Mouse (Mus musculus) spleen, adult 12 weeks (tissue): ENCODE measurements around the gene Olfr68.
"Not testable (repeated sequence)": the region's sequence is repeated elsewhere in the genome, so short reads cannot be mapped to it uniquely, and the experiment has no call there.

Source experiments
- DNase-seq: peaks from one replicate; pipeline ENCODE4 v3.0.0; 2022; ENCODE audit warnings: low spot score

Olfr68 gene

GRCm38 (mm10) chr7:103779598-103779997, at the start of gene Olfr68:
Olfr68 (minus strand) TSS chr7:103779698.
- DNase-seq: no peak

DNA sequence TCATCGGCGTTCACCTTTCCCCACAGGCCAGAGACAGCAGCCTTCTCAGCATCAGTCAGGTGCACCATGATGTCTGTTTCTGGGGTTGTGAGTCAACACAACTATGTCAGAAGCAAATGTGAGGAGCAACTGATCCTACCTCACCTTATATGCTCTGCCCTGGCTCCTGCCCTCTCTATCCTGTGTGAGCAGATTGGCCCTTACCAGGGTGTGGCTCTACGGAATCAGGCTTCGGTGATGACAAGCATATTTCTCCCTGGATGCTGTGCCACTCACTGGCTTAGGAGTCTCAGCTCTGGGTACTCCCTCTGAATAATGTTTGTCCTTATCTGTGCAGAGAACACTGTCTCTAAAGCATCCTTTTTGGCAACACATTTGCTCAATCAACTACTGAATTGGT, 48.3 kb upstream of the Olfr68 start, which contains the start of gene Hbb-bs:
TSS of gene Hbb-bs (minus strand) at position 289 of the 400 bp plus-strand sequence.
- DNase-seq: peak; percentile 68

GRCm38 (mm10) chr7:103827139-103827538, 47.6 kb upstream of the Olfr68 start:
- DNase-seq: not testable (repeated sequence)

DNA sequence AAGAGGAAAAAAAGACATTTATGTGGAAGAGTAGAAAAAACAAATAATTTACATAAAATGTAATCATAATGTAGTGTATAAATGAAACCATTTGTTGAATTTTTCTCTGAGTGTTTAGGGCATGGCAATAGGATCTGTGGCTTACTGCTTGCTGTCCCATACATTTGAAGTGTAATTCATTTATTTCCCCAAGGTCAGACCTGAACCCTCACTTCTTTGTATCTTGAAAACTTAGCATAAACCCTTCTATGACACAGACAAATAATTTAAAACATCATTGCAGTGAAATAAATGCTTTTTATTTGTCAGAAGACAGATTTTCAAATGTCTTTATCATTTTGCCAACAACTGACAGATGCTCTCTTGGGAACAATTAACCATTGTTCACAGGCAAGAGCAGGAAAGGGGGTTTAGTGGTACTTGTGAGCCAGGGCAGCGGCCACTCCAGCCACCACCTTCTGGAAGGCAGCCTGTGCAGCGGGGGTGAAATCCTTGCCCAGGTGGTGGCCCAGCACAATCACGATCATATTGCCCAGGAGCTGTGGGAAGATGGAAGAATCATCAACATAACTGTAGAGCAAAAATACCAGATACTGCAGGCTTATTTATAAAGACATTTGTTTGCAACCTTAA, 46.9 kb upstream of the Olfr68 start:
- no peak for DNase-seq

GRCm38 (mm10) chr7:103825536-103826254, 46.2 kb upstream of the Olfr68 start:
- DNase-seq: no peak

- no peak for DNase-seq
Measured at GRCm38 (mm10) chr7:103824597-103824996, 45.1 kb upstream of the Olfr68 start.

GRCm38 (mm10) chr7:103815085-103815484, 35.6 kb upstream of the Olfr68 start:
- DNase-seq: not testable (repeated sequence)

DNA sequence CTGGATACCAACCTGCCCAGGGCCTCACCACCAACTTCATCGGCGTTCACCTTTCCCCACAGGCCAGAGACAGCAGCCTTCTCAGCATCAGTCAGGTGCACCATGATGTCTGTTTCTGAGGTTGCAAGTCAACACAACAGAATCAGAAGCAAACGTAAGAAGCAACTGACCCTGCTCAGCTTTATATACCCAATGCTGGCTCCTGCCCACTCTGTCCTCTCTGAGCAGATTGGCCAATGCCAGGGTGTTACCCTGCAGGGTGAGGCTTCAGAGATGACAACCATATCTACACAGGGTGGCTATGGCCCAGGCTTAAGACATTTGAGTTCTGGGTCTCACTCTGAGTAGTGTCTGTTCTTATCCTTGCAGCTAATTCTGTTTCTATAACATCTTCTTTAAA, 34.3 kb upstream of the Olfr68 start, which contains the start of gene Hbb-bt:
TSS of gene Hbb-bt (minus strand) at position 231 of the 400 bp plus-strand sequence.
- peak; percentile 13 for DNase-seq

- DNase-seq: not testable (repeated sequence)
Measured at GRCm38 (mm10) chr7:103813152-103813551, 33.7 kb upstream of the Olfr68 start.

- no peak for DNase-seq
Measured at GRCm38 (mm10) chr7:103812174-103812573, 32.7 kb upstream of the Olfr68 start.

DNA sequence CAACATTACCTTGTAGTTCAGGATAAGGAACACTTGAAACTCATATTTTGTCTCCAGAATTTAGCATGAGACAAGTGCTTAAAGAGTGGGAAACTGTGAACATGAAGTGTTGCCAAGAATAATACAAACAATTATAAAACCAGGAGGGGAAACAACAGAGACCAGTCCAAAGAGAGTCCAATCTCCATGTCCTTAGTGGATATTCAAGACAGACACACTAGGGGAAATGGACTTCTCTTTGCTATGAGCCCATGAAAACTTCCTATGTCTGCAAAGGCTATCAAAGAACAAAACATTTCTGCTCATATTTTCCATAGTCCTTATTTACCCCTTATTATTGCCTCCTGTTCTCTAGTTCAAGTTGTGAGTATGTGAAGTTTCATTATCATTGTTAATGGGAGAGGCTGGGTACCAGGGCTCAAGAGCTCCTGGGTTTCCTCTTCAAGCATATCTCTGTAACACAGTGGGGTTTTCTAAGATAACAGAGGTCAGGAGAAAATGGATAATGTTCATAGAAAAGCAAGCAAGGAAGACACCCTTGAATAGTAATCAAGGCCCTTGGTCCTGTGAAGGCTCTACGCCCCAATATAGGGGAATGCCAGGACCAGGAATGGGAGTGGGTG, 31.8 kb upstream of the Olfr68 start:
- no peak for DNase-seq

DNA sequence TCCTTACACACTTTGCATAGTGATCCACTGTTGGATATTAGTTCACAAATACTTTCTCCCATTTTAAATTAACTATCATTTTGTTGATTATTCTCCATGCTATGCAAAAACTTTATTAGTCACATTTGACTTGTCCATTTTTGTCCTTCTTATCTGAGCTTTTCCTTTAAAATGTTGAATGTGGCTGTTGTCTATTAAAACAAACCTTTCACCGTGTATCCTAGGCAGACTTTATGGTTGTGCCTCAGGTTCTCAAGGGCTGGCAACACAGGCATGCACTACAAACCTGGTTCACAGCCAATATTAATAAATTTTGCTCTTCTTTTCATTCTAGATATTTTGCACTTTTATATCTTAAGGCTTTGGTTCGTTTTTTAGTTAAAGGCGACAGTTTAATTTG, 31.2 kb upstream of the Olfr68 start:
- DNase-seq: no peak

GRCm38 (mm10) chr7:103810296-103810695, 30.8 kb upstream of the Olfr68 start:
- no peak for DNase-seq

DNA sequence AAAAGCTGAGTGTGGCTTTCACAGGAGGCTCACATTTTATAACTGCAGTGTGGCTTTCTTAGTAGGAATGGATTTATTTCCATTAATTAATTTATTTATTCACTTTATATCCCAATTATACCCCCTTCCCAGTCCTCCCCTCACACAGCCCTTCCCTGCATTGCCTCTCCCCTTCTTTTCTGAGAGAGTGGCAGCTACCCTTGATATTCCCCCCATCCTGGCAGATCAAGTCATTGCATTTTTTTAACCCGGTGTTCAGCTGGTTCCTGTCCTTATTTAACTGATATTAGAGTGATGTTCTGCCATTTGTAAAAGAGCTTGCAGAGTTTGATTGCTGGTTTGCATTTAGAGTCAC, 30.3 kb upstream of the Olfr68 start:
- no peak for DNase-seq

DNA sequence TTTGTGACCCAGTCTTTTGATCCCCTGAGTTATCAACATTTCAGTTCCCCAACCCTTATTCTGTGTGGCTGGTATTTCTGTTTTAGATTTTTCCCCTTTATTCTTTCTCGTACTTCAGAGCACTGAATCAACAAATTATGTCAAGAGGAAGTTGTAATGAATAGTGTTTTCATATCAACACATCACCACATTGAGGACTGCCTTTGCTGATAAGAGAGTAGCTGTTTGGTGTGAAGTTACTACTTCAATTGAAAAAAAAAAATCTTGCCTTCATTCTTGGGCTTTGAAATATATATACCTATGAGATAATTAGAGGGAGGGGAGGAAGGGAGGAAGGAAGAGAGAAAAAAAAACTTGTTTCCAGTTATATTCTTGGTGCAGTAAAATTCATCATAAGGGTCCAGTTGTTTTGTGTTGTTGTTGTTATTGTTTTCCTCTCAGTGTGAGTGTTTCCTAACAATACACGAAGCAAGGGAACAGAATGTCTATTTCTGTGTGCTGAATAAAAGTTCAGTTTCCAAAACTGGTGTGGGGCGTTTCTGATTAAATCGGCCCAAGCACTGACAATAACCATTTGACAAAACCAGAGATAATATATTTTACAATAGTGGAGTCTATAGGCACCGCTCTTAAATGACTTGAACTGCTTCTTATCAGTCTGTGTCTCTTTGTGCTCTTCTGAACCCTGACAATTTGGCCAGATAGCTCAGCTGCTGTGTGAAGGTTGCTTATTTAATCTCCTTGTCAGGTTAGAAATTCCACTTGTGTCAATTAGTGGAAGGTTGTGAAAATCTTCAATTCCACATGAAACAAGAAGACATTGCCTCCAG, 29.7 kb upstream of the Olfr68 start:
- DNase-seq: no peak

DNA sequence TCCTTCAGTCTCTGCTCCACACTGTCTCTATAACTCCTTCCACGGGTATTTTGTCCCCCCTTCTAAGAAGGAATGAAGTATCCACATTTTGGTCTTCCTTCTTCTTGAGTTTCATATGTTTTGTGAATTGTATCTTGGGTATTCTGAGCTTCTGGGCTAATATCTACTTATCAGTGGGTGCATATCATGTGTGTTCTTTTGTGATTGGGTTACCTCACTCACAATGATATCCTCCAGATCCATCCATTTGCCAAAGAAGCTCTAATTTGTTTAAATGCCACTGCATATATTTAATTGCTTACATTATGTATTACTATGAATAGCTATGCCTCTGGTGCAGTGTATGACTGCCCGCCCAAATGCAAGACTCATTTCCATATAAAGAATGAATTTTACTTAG, 28.6 kb upstream of the Olfr68 start:
- not testable (repeated sequence) for DNase-seq

GRCm38 (mm10) chr7:103806856-103807255, 27.4 kb upstream of the Olfr68 start:
- DNase-seq: no peak

DNA sequence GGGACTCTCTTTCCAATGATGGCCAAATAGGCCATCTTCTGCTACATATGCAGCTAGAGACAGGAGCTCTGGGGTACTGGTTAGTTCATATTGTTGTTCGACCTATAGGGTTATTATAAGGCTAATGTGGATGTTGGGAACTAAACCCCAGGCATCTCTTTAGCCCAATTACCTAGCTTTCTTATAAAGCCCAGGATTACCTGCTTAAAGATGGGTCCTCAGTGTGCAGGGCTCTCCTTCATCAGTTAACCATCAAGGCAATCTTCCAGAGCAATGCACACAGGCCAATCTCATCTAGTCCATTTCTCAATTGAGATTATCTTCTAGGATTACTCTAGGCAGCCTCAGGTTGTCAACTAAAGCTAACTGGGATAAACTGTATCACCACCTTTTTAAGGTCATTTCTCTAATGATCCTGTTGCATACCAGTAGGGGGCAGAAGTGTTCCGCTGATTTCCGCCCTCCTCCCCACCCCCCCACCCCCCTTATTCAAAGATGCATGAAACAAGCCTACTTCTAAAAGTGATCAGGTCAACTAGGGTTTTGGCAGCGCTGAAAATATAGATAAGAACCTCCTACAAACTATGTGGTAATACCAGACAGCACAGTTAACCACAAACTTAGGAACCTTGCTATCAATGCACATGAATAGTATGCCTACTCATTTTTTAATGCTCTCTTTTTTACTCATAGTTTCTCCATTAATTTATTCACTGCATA, 13.3 kb upstream of the Olfr68 start:
- no peak for DNase-seq

DNA sequence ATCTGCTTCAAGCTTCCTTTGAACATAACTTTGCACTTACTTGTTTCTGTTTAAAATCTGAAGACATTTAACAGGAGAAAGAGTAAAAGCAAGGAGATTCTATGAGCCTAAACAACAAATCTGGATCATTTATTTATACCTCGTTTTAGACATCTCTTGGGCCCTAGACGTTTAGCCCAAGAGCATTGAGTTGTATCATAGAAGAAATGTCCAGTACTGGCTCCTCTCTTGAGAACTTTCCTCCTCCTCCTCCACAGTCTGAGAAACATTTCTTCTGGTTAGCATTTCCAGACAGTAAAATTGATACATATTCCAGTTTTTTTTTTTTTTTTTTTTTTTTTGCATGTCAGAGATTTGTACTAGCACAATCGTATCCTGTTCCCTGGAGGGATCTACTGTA, 12.2 kb upstream of the Olfr68 start, which contains the start of gene Olfr67:
TSS of gene Olfr67 (minus strand) at position 101 of the 400 bp plus-strand sequence.
- DNase-seq: no peak

- not testable (repeated sequence) for DNase-seq
Measured at GRCm38 (mm10) chr7:103777652-103778051, 1.8 kb downstream of the Olfr68 start.

- no peak for DNase-seq
Measured at GRCm38 (mm10) chr7:103771494-103771893, 8.0 kb downstream of the Olfr68 start, which contains the start of gene Olfr69. Olfr69 (minus strand) TSS chr7:103771594.
